Mouse (Mus musculus) ES-E14 (cell line): ENCODE data around the gene Bicdl1.

Source experiments
- CHD2 ChIP-seq: IDR thresholded peaks from 2 replicates; pipeline ENCODE4 v1.6.1; 2014; ENCODE audit warnings: mild to moderate bottlenecking, low read depth, low read length, inconsistent platforms
- HCFC1 ChIP-seq: IDR thresholded peaks from 2 replicates; pipeline ENCODE4 v1.6.1; 2012; ENCODE audit warnings: low read length, inconsistent platforms, borderline replicate concordance; ENCODE audit not compliant: insufficient read depth
- MAFK ChIP-seq: IDR thresholded peaks from 2 replicates; pipeline ENCODE4 v1.6.1; 2014; ENCODE audit warnings: mild to moderate bottlenecking, low read depth, low read length, inconsistent platforms; ENCODE audit not compliant: insufficient read depth
- ZC3H11A ChIP-seq: IDR thresholded peaks from 2 replicates; pipeline ENCODE4 v1.6.1; 2012; ENCODE audit warnings: low read depth, mild to moderate bottlenecking, inconsistent platforms, low read length, borderline replicate concordance
- ZNF384 ChIP-seq: IDR thresholded peaks from 2 replicates; pipeline ENCODE4 v1.6.1; 2012; ENCODE audit warnings: low read depth, low read length, inconsistent platforms

DNA sequence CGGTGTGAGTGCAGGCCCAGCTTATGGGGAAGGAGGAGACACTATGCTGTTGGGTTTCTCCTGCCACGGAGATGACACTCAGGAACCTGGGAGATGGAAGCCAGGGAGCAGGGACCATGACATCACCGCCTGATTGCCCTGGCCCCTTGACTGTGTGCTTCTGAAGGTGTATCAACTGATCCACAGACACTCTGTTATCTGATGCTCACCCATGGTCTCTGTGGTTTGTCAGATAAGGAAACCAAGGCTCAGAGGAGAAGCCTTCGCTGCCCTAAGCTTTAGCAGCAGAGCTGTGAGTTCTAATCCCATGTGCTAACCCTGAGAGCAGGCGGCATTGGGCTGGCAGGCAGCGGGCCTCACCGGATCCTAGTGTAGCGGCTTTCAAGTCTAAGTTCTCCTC, 97.4 kb downstream of the Bicdl1 start:
- TF ChIP-seq CHD2: no peak
- TF ChIP-seq MAFK: no peak
- TF ChIP-seq ZNF384: no peak
- TF ChIP-seq ZC3H11A: no peak
- no peak for TF ChIP-seq HCFC1
